Mouse (Mus musculus) heart, adult 9 months (tissue): ENCODE measurements at regions not wholly inside any gene's neighbourhood (a gene's known extent, or its start where the extent isn't known, plus 50 kb on each side); places are given as distances from the start of the nearest gene placed in this dataset.

Experiments used
- DNase-seq, 2 experiments: peaks; one replicate each; pipeline ENCODE4 v3.0.0; 2022; ENCODE audit warnings: low spot score in 2 of 2

DNA sequence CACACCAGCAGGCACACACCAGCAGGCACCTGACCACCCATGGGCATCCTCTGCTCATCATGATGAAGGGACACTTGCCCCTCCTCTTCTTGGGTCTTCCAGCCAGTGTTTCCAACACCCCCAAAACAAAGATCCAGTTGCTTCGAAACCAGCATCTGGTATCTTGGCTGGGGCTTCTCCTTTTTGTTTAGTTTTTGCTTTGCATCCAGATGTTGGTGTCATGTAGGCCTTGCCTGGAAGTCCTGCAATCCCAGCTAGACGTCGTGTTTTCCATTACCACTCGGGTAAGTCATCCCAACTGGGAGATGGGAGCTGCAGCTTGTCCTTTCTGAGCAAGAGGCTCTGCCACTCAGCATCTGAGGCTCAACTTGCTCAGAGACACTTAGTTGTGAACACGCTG lies 70.6 kb upstream of the Tspan2 start:
- DNase-seq: peak; percentile 16 to 26

- DNase-seq: no peak
Observed at GRCm38 (mm10) chr3:102664665-102665190, 69.6 kb upstream of the Tspan2 start.

GRCm38 (mm10) chr3:102667796-102668195 lies 66.5 kb upstream of the Tspan2 start:
- DNase-seq: peak; percentile 44 to 51

GRCm38 (mm10) chr3:102668556-102668955 lies 65.8 kb upstream of the Tspan2 start:
- peak; percentile 39 to 47 for DNase-seq

DNA sequence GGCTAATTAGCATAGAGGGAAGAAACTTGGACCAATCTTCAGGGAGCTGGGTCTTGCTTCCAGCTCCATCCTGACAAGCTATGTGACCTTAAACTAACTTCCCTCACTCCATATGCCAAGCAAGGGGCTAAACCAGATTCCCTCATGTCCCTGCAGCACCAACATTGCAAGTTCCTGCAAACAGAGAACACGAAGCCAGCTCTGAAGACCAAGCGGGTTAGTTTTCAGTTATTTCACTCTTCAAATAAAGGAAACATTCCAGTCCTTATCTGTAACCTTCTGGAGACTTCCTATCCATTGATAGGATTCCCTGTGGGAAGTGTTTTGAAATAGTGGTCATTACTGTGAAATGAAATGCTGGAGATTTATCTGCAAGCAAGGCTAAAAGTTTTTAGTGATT lies 64.4 kb upstream of the Tspan2 start:
- DNase-seq: peak; percentile 75 to 76

- DNase-seq: peak in 1 of 2 experiments; percentile 47
Observed at GRCm38 (mm10) chr3:102670557-102670956, 63.8 kb upstream of the Tspan2 start.

GRCm38 (mm10) chr3:102670972-102671371 lies 63.4 kb upstream of the Tspan2 start:
- no peak for DNase-seq

- DNase-seq: no peak
Observed at GRCm38 (mm10) chr3:102673506-102673905, 60.8 kb upstream of the Tspan2 start.

GRCm38 (mm10) chr3:102674068-102674467 lies 60.3 kb upstream of the Tspan2 start:
- DNase-seq: no peak

DNA sequence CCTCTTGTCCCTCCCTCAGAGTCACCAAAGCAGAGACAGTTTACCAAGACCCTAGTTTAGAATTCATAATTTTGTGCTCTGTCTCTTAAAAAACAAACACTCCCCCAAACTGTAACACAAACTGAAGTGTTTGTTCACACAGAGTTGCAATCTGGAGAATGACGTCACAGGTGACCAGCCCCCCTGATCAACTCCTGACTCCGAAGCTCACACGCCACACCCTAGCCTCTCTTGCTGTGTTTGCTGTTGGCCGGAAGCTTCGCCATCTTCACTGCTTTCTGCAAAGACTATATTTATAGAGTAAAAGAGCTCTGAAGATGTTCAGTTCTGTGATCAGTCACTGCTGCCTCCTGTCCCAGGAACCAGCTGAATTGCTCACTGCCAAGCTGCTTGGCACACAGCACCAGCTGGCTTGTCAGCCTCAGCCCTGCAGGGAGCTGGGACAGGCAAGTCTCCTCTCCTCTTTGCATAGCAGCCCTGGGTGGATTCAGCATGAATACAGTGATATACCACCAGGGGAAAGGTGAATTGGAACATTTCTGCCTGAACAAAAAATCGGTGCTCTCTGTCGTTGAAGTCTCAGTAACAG lies 57.3 kb upstream of the Tspan2 start:
- DNase-seq: no peak

- peak; percentile 61 to 68 for DNase-seq
Observed at GRCm38 (mm10) chr3:102678516-102678915, 55.8 kb upstream of the Tspan2 start.

DNA sequence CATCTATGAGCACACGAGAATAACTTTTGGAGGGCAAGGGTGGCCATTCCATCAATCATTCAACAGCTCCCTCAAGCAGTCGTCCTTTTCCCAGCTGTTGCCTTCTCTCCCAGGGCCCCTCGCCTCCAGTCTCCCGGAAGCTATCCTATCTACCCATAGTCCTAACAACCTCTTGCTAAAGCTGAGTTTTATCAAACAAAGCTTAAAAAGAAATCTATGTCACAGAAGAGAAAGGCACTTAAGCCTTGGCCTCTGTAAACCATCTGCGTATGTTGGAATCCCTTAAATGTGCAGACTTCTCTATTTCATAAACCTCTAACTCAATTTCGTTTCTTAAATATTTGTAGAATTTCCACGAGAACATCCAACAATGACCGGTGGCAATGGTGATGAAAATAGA lies 51.9 kb upstream of the Tspan2 start:
- no peak for DNase-seq

DNA sequence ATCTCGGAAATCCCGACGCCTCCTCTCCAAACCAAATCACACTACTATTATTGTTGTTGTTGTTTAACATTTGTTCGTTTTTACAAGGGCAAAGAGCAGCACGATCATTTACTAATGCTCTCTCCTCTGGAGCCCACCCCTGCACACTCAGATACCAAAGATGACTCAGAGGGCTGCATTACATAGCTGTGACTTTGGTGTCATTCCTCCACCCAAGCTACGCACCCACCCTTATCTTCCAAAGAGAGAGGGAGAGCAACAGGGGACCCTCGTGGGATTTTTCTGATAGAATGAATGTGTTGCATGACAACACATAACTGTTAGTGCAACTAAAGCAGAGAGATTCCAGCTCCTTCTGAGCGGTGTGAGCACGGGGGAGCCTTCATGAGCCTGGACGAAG lies 50.8 kb upstream of the Tspan2 start:
- DNase-seq: no peak
